Mouse (Mus musculus): ENCODE data around the gene Ssbp2.
A peak's percentile ranks its signal among the peaks of the same experiment; 100 is the strongest.

The Ssbp2 gene

GRCm38 (mm10) chr13:91461711-91462351 lies 1.7 kb downstream of the Ssbp2 start:
- DNase-seq = peak; percentile 17

- DNase-seq = peak; percentile 5
Measured at GRCm38 (mm10) chr13:91462395-91462794, 2.3 kb downstream of the Ssbp2 start.

GRCm38 (mm10) chr13:91462893-91463481 lies 2.9 kb downstream of the Ssbp2 start:
- DNase-seq = peak; percentile 23

GRCm38 (mm10) chr13:91465002-91465715 lies 5.1 kb downstream of the Ssbp2 start:
- DNase-seq = no peak

GRCm38 (mm10) chr13:91471566-91471965 lies 11.5 kb downstream of the Ssbp2 start:
- DNase-seq = no peak

GRCm38 (mm10) chr13:91471980-91472379 lies 11.9 kb downstream of the Ssbp2 start:
- no peak for DNase-seq

- DNase-seq = no peak
Measured at GRCm38 (mm10) chr13:91473527-91473926, 13.4 kb downstream of the Ssbp2 start.

GRCm38 (mm10) chr13:91474027-91474426 lies 13.9 kb downstream of the Ssbp2 start:
- DNase-seq = no peak

GRCm38 (mm10) chr13:91475888-91476287 lies 15.8 kb downstream of the Ssbp2 start:
- DNase-seq = no peak

- DNase-seq = peak; percentile 13
Measured at GRCm38 (mm10) chr13:91476596-91477100, 16.6 kb downstream of the Ssbp2 start.

GRCm38 (mm10) chr13:91478011-91478410 lies 17.9 kb downstream of the Ssbp2 start:
- DNase-seq = peak; percentile 68

GRCm38 (mm10) chr13:91484303-91484702 lies 24.2 kb downstream of the Ssbp2 start:
- DNase-seq = no peak

- DNase-seq = no peak
Measured at GRCm38 (mm10) chr13:91492133-91492532, 32.0 kb downstream of the Ssbp2 start.

GRCm38 (mm10) chr13:91497055-91497454 lies 37.0 kb downstream of the Ssbp2 start:
- DNase-seq = no peak

- no peak for DNase-seq
Measured at GRCm38 (mm10) chr13:91501735-91502134, 41.7 kb downstream of the Ssbp2 start.

GRCm38 (mm10) chr13:91502642-91503373 lies 42.7 kb downstream of the Ssbp2 start:
- DNase-seq = no peak

GRCm38 (mm10) chr13:91508991-91509390 lies 48.9 kb downstream of the Ssbp2 start:
- no peak for DNase-seq

GRCm38 (mm10) chr13:91509467-91509866 lies 49.4 kb downstream of the Ssbp2 start:
- DNase-seq = no peak

- no peak for DNase-seq
Measured at GRCm38 (mm10) chr13:91514979-91515378, 54.9 kb downstream of the Ssbp2 start.

- DNase-seq = no peak
Measured at GRCm38 (mm10) chr13:91520073-91520750, 60.1 kb downstream of the Ssbp2 start.

- no peak for DNase-seq
Measured at GRCm38 (mm10) chr13:91520968-91521367, 60.9 kb downstream of the Ssbp2 start.

- no peak for DNase-seq
Measured at GRCm38 (mm10) chr13:91526058-91526457, 66.0 kb downstream of the Ssbp2 start.

GRCm38 (mm10) chr13:91529821-91530220 lies 69.7 kb downstream of the Ssbp2 start:
- DNase-seq = no peak

Measured in kidney, adult 11 months (tissue).